Mouse (Mus musculus): ENCODE results near the gene Clcc1. TPM values are rescaled to one million over a fixed set of nuclear protein-coding genes. Genes with fewer than 3 reads are reported as not detected.

Clcc1 gene
- polyA plus RNA-seq, 1 experiment from 2014 or later: 50.0 TPM

DNA sequence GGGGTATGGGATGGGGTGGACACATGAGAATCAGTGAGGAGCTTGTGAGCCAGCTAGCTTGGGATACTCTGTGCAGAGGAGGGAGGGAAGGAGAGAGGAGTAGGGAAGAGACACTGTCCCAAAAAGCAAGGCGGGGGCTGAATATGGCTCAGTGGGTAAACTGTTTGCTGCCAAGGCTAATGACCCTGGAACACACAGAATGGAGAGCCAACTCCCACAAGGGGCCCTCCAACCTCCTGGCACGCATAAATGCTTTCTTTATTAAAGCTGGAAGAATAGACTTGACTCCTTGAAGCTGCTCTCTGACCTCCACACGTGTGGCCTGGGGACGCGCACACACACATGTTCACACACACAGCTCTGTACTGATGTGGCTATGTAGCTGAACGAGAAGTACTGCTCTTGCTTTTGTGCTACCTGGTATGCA, 35.3 kb downstream of the Clcc1 start:
- Histone ChIP-seq H3K27me3 (ENCODE audit: control insufficient read depth, insufficient read depth, low read length) (no peaks in the 10 kb centered on the region), H3K36me3 (ENCODE audit: control insufficient read depth, insufficient read depth, low read length) (peaks cover 17% of the 10 kb centered on the region)
- ATAC-seq (replicated peaks; ENCODE audit: insufficient number of reproducible peaks, low FRiP score, low TSS enrichment): no peak

GRCm38 (mm10) chr3:108689446-108689845, 35.7 kb downstream of the Clcc1 start:
- H3K4me3 ChIP-seq (ENCODE audit: low read depth, low read length): no peak overlapping the region
- no peak overlapping the region for H3K4me2 ChIP-seq
- no peaks in the 10 kb centered on the region for H3K9me3 ChIP-seq (replicated peaks; ENCODE audit: control insufficient read depth, low read length)
- no peaks in the 10 kb centered on the region for H3K27me3 ChIP-seq (ENCODE audit: control insufficient read depth, insufficient read depth, low read length)
- no peak overlapping the region for H3K9ac ChIP-seq (ENCODE audit: low read depth, low read length)
- ATAC-seq (replicated peaks; ENCODE audit: insufficient number of reproducible peaks, low FRiP score, low TSS enrichment): no peak
- peaks cover 20% of the 10 kb centered on the region for H3K36me3 ChIP-seq (ENCODE audit: control insufficient read depth, insufficient read depth, low read length)
- WGBS (ENCODE audit: insufficient replicate concordance): 90% methylated on average over 8 of the region's 8 CpGs
- no peaks in the 10 kb centered on the region for H3K4me1 ChIP-seq (ENCODE audit: control insufficient read depth, insufficient read depth, low read length)
- no peak overlapping the region for H3K27ac ChIP-seq (ENCODE audit: low read depth, low read length)

More for the DNA sequence above, 35.3 kb downstream of the Clcc1 start:
- WGBS (ENCODE audit: insufficient replicate concordance): 86% methylated on average over 6 of the region's 6 CpGs
- Histone ChIP-seq H3K9me3 (replicated peaks; ENCODE audit: control insufficient read depth, low read length) (no peaks in the 10 kb centered on the region), H3K4me3 (ENCODE audit: low read depth, low read length) (no peak overlapping the region), H3K9ac (ENCODE audit: low read depth, low read length) (no peak overlapping the region), H3K27ac (ENCODE audit: low read depth, low read length) (no peak overlapping the region), H3K4me1 (ENCODE audit: control insufficient read depth, insufficient read depth, low read length) (no peaks in the 10 kb centered on the region), H3K4me2 (no peak overlapping the region)

DNA sequence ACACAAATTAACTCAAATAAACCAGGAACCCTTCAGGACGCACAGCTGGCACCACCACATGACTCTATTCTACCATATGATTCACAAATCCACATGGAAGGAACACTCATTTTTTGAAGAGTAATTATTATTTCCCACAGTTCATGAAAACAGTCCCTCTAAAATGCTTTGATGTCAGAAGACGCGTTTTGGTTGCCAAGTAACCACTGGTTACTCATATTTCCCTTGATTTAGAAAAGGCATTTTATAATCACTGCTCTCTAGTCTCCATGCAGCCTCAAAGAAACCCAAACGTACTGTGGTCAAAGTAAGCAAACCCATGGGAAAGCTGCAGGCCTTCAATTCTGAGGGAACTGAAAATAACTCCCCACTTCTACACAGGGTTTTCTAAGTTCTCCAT, 36.3 kb downstream of the Clcc1 start:
- no peak for ATAC-seq (replicated peaks; ENCODE audit: insufficient number of reproducible peaks, low FRiP score, low TSS enrichment)
- 87% methylated on average over 4 of the region's 4 CpGs for WGBS (ENCODE audit: insufficient replicate concordance)
- Histone ChIP-seq H3K27me3 (ENCODE audit: control insufficient read depth, insufficient read depth, low read length) (no peaks in the 10 kb centered on the region), H3K9ac (ENCODE audit: low read depth, low read length) (no peak overlapping the region), H3K36me3 (ENCODE audit: control insufficient read depth, insufficient read depth, low read length) (peaks cover 20% of the 10 kb centered on the region), H3K9me3 (replicated peaks; ENCODE audit: control insufficient read depth, low read length) (no peaks in the 10 kb centered on the region), H3K27ac (ENCODE audit: low read depth, low read length) (no peak overlapping the region), H3K4me3 (ENCODE audit: low read depth, low read length) (no peak overlapping the region), H3K4me2 (no peak overlapping the region), H3K4me1 (ENCODE audit: control insufficient read depth, insufficient read depth, low read length) (no peaks in the 10 kb centered on the region)

DNA sequence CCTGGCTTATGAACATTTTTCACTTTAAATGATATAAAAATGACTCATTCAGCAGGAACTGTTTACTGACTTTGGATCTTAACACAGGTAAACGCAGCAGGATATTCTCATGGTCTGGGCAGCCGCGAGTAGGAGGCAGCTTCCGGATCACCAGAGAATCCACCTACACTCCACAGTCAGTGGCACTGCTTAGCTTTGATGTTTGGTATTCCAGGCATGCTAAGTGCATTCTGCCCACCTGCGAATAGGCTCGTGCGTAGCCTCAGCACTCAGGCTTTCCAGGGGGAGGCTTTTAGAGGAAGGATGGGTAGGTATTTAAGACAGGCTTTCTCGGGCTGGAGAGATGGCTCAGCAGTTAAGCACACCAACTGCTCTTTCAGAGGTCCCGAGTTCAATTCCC, 40.6 kb downstream of the Clcc1 start:
- Histone ChIP-seq H3K4me1 (ENCODE audit: control insufficient read depth, insufficient read depth, low read length) (no peaks in the 10 kb centered on the region), H3K9ac (ENCODE audit: low read depth, low read length) (no peak overlapping the region), H3K4me2 (no peak overlapping the region), H3K4me3 (ENCODE audit: low read depth, low read length) (no peak overlapping the region), H3K27ac (ENCODE audit: low read depth, low read length) (no peak overlapping the region), H3K27me3 (ENCODE audit: control insufficient read depth, insufficient read depth, low read length) (no peaks in the 10 kb centered on the region), H3K36me3 (ENCODE audit: control insufficient read depth, insufficient read depth, low read length) (peaks cover 18% of the 10 kb centered on the region), H3K9me3 (replicated peaks; ENCODE audit: control insufficient read depth, low read length) (no peaks in the 10 kb centered on the region)
- no peak for ATAC-seq (replicated peaks; ENCODE audit: insufficient number of reproducible peaks, low FRiP score, low TSS enrichment)
- 73% methylated on average over 9 of the region's 9 CpGs for WGBS (ENCODE audit: insufficient replicate concordance)

DNA sequence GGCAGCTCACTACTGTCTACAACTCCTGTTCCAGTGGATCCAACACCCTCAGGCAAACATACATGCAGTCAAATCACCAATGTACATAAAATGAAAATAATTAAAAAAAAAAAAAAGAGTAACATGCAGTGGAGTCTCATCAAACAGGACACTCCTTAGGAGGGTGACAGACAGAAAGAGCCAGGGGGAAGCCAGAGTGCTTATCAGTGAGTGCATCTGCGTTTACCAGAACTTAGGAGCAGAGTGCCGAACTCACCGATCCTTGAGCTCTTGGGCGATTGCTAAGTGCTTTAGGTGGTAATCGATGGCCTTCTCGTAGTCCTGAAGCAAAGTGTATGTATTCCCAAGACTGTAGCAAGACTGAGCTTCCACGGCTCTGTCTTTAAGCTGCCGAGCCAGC, 44.9 kb downstream of the Clcc1 start:
- Histone ChIP-seq H3K4me3 (ENCODE audit: low read depth, low read length) (no peak overlapping the region), H3K36me3 (ENCODE audit: control insufficient read depth, insufficient read depth, low read length) (peaks cover 26% of the 10 kb centered on the region), H3K27me3 (ENCODE audit: control insufficient read depth, insufficient read depth, low read length) (no peaks in the 10 kb centered on the region), H3K27ac (ENCODE audit: low read depth, low read length) (no peak overlapping the region), H3K4me2 (no peak overlapping the region), H3K9ac (ENCODE audit: low read depth, low read length) (no peak overlapping the region), H3K9me3 (replicated peaks; ENCODE audit: control insufficient read depth, low read length) (no peaks in the 10 kb centered on the region), H3K4me1 (ENCODE audit: control insufficient read depth, insufficient read depth, low read length) (no peaks in the 10 kb centered on the region)
- no peak for ATAC-seq (replicated peaks; ENCODE audit: insufficient number of reproducible peaks, low FRiP score, low TSS enrichment)
- WGBS (ENCODE audit: insufficient replicate concordance): 87% methylated on average over 8 of the region's 8 CpGs

DNA sequence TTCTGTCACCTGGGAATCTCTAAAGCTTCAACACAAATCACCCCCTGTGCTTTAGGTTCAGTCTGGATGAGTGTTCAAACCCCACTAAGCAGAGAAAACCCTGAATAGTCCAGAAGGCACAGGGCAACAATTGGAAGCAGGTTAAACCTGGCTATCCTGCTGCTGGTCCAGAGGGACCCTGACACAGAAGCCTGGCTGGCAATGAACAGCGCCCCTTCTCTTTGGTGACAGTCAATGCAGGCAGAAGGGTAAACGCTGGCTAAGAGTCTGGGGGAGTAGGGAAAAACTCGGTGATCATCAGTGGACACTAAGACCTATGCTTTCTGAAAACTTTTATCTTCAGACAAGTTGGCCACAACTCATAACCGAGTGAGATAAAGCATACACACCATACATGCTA, 46.1 kb downstream of the Clcc1 start:
- no peaks in the 10 kb centered on the region for H3K9me3 ChIP-seq (replicated peaks; ENCODE audit: control insufficient read depth, low read length)
- H3K9ac ChIP-seq (ENCODE audit: low read depth, low read length): no peak overlapping the region
- H3K36me3 ChIP-seq (ENCODE audit: control insufficient read depth, insufficient read depth, low read length): peaks cover 23% of the 10 kb centered on the region
- ATAC-seq (replicated peaks; ENCODE audit: insufficient number of reproducible peaks, low FRiP score, low TSS enrichment): no peak
- no peaks in the 10 kb centered on the region for H3K4me1 ChIP-seq (ENCODE audit: control insufficient read depth, insufficient read depth, low read length)
- H3K4me2 ChIP-seq: no peak overlapping the region
- no peaks in the 10 kb centered on the region for H3K27me3 ChIP-seq (ENCODE audit: control insufficient read depth, insufficient read depth, low read length)
- H3K4me3 ChIP-seq (ENCODE audit: low read depth, low read length): no peak overlapping the region
- 87% methylated on average over 4 of the region's 4 CpGs for WGBS (ENCODE audit: insufficient replicate concordance)
- H3K27ac ChIP-seq (ENCODE audit: low read depth, low read length): no peak overlapping the region

GRCm38 (mm10) chr3:108701256-108701655, 47.5 kb downstream of the Clcc1 start:
- no peak overlapping the region for H3K4me2 ChIP-seq
- H3K36me3 ChIP-seq (ENCODE audit: control insufficient read depth, insufficient read depth, low read length): peaks cover 19% of the 10 kb centered on the region
- H3K9ac ChIP-seq (ENCODE audit: low read depth, low read length): no peak overlapping the region
- no peak overlapping the region for H3K27ac ChIP-seq (ENCODE audit: low read depth, low read length)
- 68% methylated on average over 1 of the region's 1 CpGs for WGBS (ENCODE audit: insufficient replicate concordance)
- no peaks in the 10 kb centered on the region for H3K4me1 ChIP-seq (ENCODE audit: control insufficient read depth, insufficient read depth, low read length)
- H3K4me3 ChIP-seq (ENCODE audit: low read depth, low read length): no peak overlapping the region
- no peaks in the 10 kb centered on the region for H3K27me3 ChIP-seq (ENCODE audit: control insufficient read depth, insufficient read depth, low read length)
- no peaks in the 10 kb centered on the region for H3K9me3 ChIP-seq (replicated peaks; ENCODE audit: control insufficient read depth, low read length)
- ATAC-seq (replicated peaks; ENCODE audit: insufficient number of reproducible peaks, low FRiP score, low TSS enrichment): no peak

- Histone ChIP-seq H3K4me1 (ENCODE audit: control insufficient read depth, insufficient read depth, low read length) (no peaks in the 10 kb centered on the region), H3K27me3 (ENCODE audit: control insufficient read depth, insufficient read depth, low read length) (no peaks in the 10 kb centered on the region), H3K27ac (ENCODE audit: low read depth, low read length) (no peak overlapping the region), H3K4me2 (no peak overlapping the region), H3K9ac (ENCODE audit: low read depth, low read length) (no peak overlapping the region), H3K9me3 (replicated peaks; ENCODE audit: control insufficient read depth, low read length) (no peaks in the 10 kb centered on the region), H3K4me3 (ENCODE audit: low read depth, low read length) (no peak overlapping the region), H3K36me3 (ENCODE audit: control insufficient read depth, insufficient read depth, low read length) (peaks cover 14% of the 10 kb centered on the region)
- 99% methylated on average over 8 of the region's 8 CpGs for WGBS (ENCODE audit: insufficient replicate concordance)
- no peak for ATAC-seq (replicated peaks; ENCODE audit: insufficient number of reproducible peaks, low FRiP score, low TSS enrichment)
These were observed 49.1 kb downstream of the Clcc1 start for GRCm38 (mm10) chr3:108702789-108703188.

- H3K4me3 ChIP-seq (ENCODE audit: low read depth, low read length): no peak overlapping the region
- no peaks in the 10 kb centered on the region for H3K27me3 ChIP-seq (ENCODE audit: control insufficient read depth, insufficient read depth, low read length)
- WGBS (ENCODE audit: insufficient replicate concordance): 90% methylated on average over 5 of the region's 5 CpGs
- no peak overlapping the region for H3K27ac ChIP-seq (ENCODE audit: low read depth, low read length)
- ATAC-seq (replicated peaks; ENCODE audit: insufficient number of reproducible peaks, low FRiP score, low TSS enrichment): no peak
- no peak overlapping the region for H3K4me2 ChIP-seq
- H3K4me1 ChIP-seq (ENCODE audit: control insufficient read depth, insufficient read depth, low read length): peaks cover 4% of the 10 kb centered on the region; the same call in 1 of the 2 replicates
- H3K36me3 ChIP-seq (ENCODE audit: control insufficient read depth, insufficient read depth, low read length): no peaks in the 10 kb centered on the region
- no peaks in the 10 kb centered on the region for H3K9me3 ChIP-seq (replicated peaks; ENCODE audit: control insufficient read depth, low read length)
- H3K9ac ChIP-seq (ENCODE audit: low read depth, low read length): no peak overlapping the region
These were observed 57.6 kb downstream of the Clcc1 start for GRCm38 (mm10) chr3:108711296-108711695.
